Mouse (Mus musculus): Measurements from ENCODE around the gene Spg21.

Gene Spg21

GRCm38 (mm10) chr9:65536491-65536890, 75.7 kb downstream of the Spg21 start:
- DNase-seq: no peak
